Mouse (Mus musculus): ENCODE results near the gene Tff1.

Tff1 gene

GRCm38 (mm10) chr17:31113191-31113856 is 51.8 kb downstream of the Tff1 start:
- in situ Hi-C loops (cut with MseI, MboI), result no loop called here
